Mouse (Mus musculus): ENCODE measurements around the gene Tyw1. TPM values are rescaled to one million over a fixed set of nuclear protein-coding genes. Genes with fewer than 3 reads are reported as not detected.

Gene Tyw1
- polyA plus RNA-seq, 2 experiments = 15.3 to 25.3 TPM

DNA sequence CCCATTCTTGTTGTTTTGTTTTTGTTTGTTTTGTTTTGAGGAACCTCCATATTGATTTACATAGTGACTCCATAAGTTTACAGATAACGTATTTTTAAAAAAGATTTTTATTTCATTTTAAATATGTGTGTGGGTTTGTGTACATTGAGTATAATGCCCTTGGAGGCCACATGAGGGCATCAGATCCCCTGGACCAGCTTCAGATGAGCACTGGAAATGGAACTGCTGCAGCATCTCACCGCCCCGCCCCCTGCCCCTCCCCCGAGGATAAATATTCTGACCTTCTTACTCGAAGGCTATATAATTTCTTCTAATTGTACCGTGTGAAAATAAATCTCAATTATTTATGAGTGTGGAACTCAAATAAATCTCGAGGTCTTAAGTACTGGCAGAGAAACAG lies 99.8 kb downstream of the Tyw1 start:
- WGBS = 53% methylated on average over 7 of the region's 7 CpGs
- Histone ChIP-seq H3K4me1 (ENCODE audit: control insufficient read depth, insufficient read depth, low read length) (no peaks in the 10 kb centered on the region), H3K9me3 (ENCODE audit: control insufficient read depth, low read length) (no peaks in the 10 kb centered on the region), H3K4me3 (replicated peaks; ENCODE audit: low read length) (no peak overlapping the region), H3K36me3 (ENCODE audit: control insufficient read depth, insufficient read depth, low read length) (no peaks in the 10 kb centered on the region), H3K4me2 (replicated peaks; ENCODE audit: low read depth, low read length, severe bottlenecking) (no peak overlapping the region), H3K9ac (ENCODE audit: low read depth, low read length, severe bottlenecking) (no peak overlapping the region), H3K27ac (replicated peaks; ENCODE audit: low read depth, low read length) (no peak overlapping the region), H3K27me3 (ENCODE audit: control insufficient read depth, insufficient read depth, low read length) (no peaks in the 10 kb centered on the region)
- DNase-seq (ENCODE audit: low spot score) (no peak), ATAC-seq (ENCODE audit: low FRiP score, low read depth) (no peak)
- no peak for TF ChIP-seq POLR2A (IDR thresholded peaks at IDR 0.05; ENCODE audit: borderline replicate concordance, extremely low read depth, insufficient read depth, insufficient read length)

- no peak for TF ChIP-seq POLR2A (IDR thresholded peaks at IDR 0.05; ENCODE audit: borderline replicate concordance, extremely low read depth, insufficient read depth, insufficient read length)
- Histone ChIP-seq H3K27ac (replicated peaks; ENCODE audit: low read depth, low read length) (no peak overlapping the region), H3K4me1 (ENCODE audit: control insufficient read depth, insufficient read depth, low read length) (no peaks in the 10 kb centered on the region), H3K27me3 (ENCODE audit: control insufficient read depth, insufficient read depth, low read length) (no peaks in the 10 kb centered on the region), H3K4me3 (replicated peaks; ENCODE audit: low read length) (no peak overlapping the region), H3K4me2 (replicated peaks; ENCODE audit: low read depth, low read length, severe bottlenecking) (no peak overlapping the region), H3K9ac (ENCODE audit: low read depth, low read length, severe bottlenecking) (no peak overlapping the region), H3K36me3 (ENCODE audit: control insufficient read depth, insufficient read depth, low read length) (no peaks in the 10 kb centered on the region), H3K9me3 (ENCODE audit: control insufficient read depth, low read length) (no peaks in the 10 kb centered on the region)
- DNase-seq (ENCODE audit: low spot score) = no peak
- WGBS = 75% methylated on average over 4 of the region's 4 CpGs
- ATAC-seq (ENCODE audit: low FRiP score, low read depth) = no peak
Measured at GRCm38 (mm10) chr5:130363111-130363510, 107.7 kb downstream of the Tyw1 start.

DNA sequence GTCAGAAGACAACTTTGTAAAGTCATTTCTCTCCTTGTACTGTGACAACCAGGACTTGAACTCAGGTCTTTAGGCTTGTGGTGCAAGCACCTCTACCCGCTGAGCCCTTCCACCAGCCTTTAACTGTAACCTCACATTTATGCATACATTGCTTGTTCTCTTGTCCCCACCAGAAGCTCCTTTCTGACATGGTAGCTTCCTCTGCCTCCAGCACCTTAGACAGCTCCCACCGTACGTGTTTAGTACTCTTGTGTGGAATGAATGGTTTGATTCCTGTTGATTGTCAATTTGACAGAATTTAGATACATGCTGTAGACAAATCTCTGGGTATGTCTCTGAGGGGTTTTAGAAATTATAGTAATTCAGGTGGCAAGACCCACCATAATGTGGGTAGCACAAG lies 108.4 kb downstream of the Tyw1 start:
- 27% methylated on average over 3 of the region's 3 CpGs for WGBS
- Histone ChIP-seq H3K4me3 (replicated peaks; ENCODE audit: low read length) (no peak overlapping the region), H3K9ac (ENCODE audit: low read depth, low read length, severe bottlenecking) (no peak overlapping the region), H3K27me3 (ENCODE audit: control insufficient read depth, insufficient read depth, low read length) (no peaks in the 10 kb centered on the region), H3K9me3 (ENCODE audit: control insufficient read depth, low read length) (no peaks in the 10 kb centered on the region), H3K4me1 (ENCODE audit: control insufficient read depth, insufficient read depth, low read length) (no peaks in the 10 kb centered on the region), H3K27ac (replicated peaks; ENCODE audit: low read depth, low read length) (no peak overlapping the region), H3K4me2 (replicated peaks; ENCODE audit: low read depth, low read length, severe bottlenecking) (no peak overlapping the region), H3K36me3 (ENCODE audit: control insufficient read depth, insufficient read depth, low read length) (no peaks in the 10 kb centered on the region)
- ATAC-seq (ENCODE audit: low FRiP score, low read depth) (no peak), DNase-seq (ENCODE audit: low spot score) (peak; percentile 72)
- TF ChIP-seq POLR2A (IDR thresholded peaks at IDR 0.05; ENCODE audit: borderline replicate concordance, extremely low read depth, insufficient read depth, insufficient read length) = no peak

GRCm38 (mm10) chr5:130368236-130368635 lies 112.8 kb downstream of the Tyw1 start:
- H3K9ac ChIP-seq (ENCODE audit: low read depth, low read length, severe bottlenecking) = no peak overlapping the region
- H3K4me3 ChIP-seq (replicated peaks; ENCODE audit: low read length) = no peak overlapping the region
- DNase-seq (ENCODE audit: low spot score) (no peak), ATAC-seq (ENCODE audit: low FRiP score, low read depth) (no peak)
- no peaks in the 10 kb centered on the region for H3K36me3 ChIP-seq (ENCODE audit: control insufficient read depth, insufficient read depth, low read length)
- H3K9me3 ChIP-seq (ENCODE audit: control insufficient read depth, low read length) = no peaks in the 10 kb centered on the region
- TF ChIP-seq POLR2A (IDR thresholded peaks at IDR 0.05; ENCODE audit: borderline replicate concordance, extremely low read depth, insufficient read depth, insufficient read length) = no peak
- H3K27ac ChIP-seq (replicated peaks; ENCODE audit: low read depth, low read length) = no peak overlapping the region
- 84% methylated on average over 6 of the region's 6 CpGs for WGBS
- no peak overlapping the region for H3K4me2 ChIP-seq (replicated peaks; ENCODE audit: low read depth, low read length, severe bottlenecking)
- no peaks in the 10 kb centered on the region for H3K4me1 ChIP-seq (ENCODE audit: control insufficient read depth, insufficient read depth, low read length)
- H3K27me3 ChIP-seq (ENCODE audit: control insufficient read depth, insufficient read depth, low read length) = no peaks in the 10 kb centered on the region

- WGBS = 72% methylated on average over 11 of the region's 11 CpGs
- no peak within 1 kb of the TSS for H3K27ac ChIP-seq (replicated peaks; ENCODE audit: low read depth, low read length)
- no peak for TF ChIP-seq POLR2A (IDR thresholded peaks at IDR 0.05; ENCODE audit: borderline replicate concordance, extremely low read depth, insufficient read depth, insufficient read length)
Measured at GRCm38 (mm10) chr5:130369237-130369636, 113.8 kb downstream of the Tyw1 start, which contains the start of gene Caln1. Gene Caln1, plus strand, starts transcription at chr5:130369455.

GRCm38 (mm10) chr5:130375411-130375810 lies 120.0 kb downstream of the Tyw1 start:
- Histone ChIP-seq H3K9me3 (ENCODE audit: control insufficient read depth, low read length) (no peaks in the 10 kb centered on the region), H3K27me3 (ENCODE audit: control insufficient read depth, insufficient read depth, low read length) (no peaks in the 10 kb centered on the region), H3K4me2 (replicated peaks; ENCODE audit: low read depth, low read length, severe bottlenecking) (no peak overlapping the region), H3K4me3 (replicated peaks; ENCODE audit: low read length) (no peak overlapping the region), H3K9ac (ENCODE audit: low read depth, low read length, severe bottlenecking) (no peak overlapping the region), H3K36me3 (ENCODE audit: control insufficient read depth, insufficient read depth, low read length) (no peaks in the 10 kb centered on the region), H3K27ac (replicated peaks; ENCODE audit: low read depth, low read length) (no peak overlapping the region), H3K4me1 (ENCODE audit: control insufficient read depth, insufficient read depth, low read length) (no peaks in the 10 kb centered on the region)
- ATAC-seq (ENCODE audit: low FRiP score, low read depth) (no peak), DNase-seq (ENCODE audit: low spot score) (no peak)
- TF ChIP-seq POLR2A (IDR thresholded peaks at IDR 0.05; ENCODE audit: borderline replicate concordance, extremely low read depth, insufficient read depth, insufficient read length) = no peak
- 83% methylated on average over 3 of the region's 3 CpGs for WGBS

More at GRCm38 (mm10) chr5:130369237-130369636, 113.8 kb downstream of the Tyw1 start, which contains the start of gene Caln1:
- H3K4me1 ChIP-seq (ENCODE audit: control insufficient read depth, insufficient read depth, low read length) = no peaks in the 10 kb centered on the region
- no peaks in the 10 kb centered on the region for H3K36me3 ChIP-seq (ENCODE audit: control insufficient read depth, insufficient read depth, low read length)
- no peaks in the 10 kb centered on the region for H3K9me3 ChIP-seq (ENCODE audit: control insufficient read depth, low read length)
- no peak within 1 kb of the TSS for H3K4me3 ChIP-seq (replicated peaks; ENCODE audit: low read length)
- no peak for ATAC-seq (ENCODE audit: low FRiP score, low read depth)
- DNase-seq (ENCODE audit: low spot score) = no peak
- no peak within 1 kb of the TSS for H3K9ac ChIP-seq (ENCODE audit: low read depth, low read length, severe bottlenecking)
- H3K4me2 ChIP-seq (replicated peaks; ENCODE audit: low read depth, low read length, severe bottlenecking) = no peak within 1 kb of the TSS
- no peaks in the 10 kb centered on the region for H3K27me3 ChIP-seq (ENCODE audit: control insufficient read depth, insufficient read depth, low read length)

Data from limb, embryonic 14.5 days (tissue).